Mouse (Mus musculus) cortical plate, adult 2 months (tissue): Measurements from ENCODE around the gene Scamp1.

ENCODE experiments used
- CTCF ChIP-seq: fragments of 200-500 bp; IDR thresholded peaks from 2 replicates; pipeline ENCODE4 v1.5.1; 2011; ENCODE audit warnings: mild to moderate bottlenecking, control low read depth, low read length; ENCODE audit not compliant: insufficient read depth; ENCODE audit errors: extremely low read depth
- POLR2A ChIP-seq: fragments of 200-500 bp; IDR thresholded peaks from 2 replicates; pipeline ENCODE4 v1.6.1; 2011; ENCODE audit warnings: mild to moderate bottlenecking, low read length, control low read depth; ENCODE audit not compliant: insufficient read depth; ENCODE audit errors: extremely low read depth

- TF ChIP-seq POLR2A (no peak), CTCF (no peak)
Observed at GRCm38 (mm10) chr13:94295922-94296321, 10.3 kb upstream of the Scamp1 start.
